Mouse (Mus musculus): ENCODE results near the gene Zmiz1.

Gene Zmiz1

DNA sequence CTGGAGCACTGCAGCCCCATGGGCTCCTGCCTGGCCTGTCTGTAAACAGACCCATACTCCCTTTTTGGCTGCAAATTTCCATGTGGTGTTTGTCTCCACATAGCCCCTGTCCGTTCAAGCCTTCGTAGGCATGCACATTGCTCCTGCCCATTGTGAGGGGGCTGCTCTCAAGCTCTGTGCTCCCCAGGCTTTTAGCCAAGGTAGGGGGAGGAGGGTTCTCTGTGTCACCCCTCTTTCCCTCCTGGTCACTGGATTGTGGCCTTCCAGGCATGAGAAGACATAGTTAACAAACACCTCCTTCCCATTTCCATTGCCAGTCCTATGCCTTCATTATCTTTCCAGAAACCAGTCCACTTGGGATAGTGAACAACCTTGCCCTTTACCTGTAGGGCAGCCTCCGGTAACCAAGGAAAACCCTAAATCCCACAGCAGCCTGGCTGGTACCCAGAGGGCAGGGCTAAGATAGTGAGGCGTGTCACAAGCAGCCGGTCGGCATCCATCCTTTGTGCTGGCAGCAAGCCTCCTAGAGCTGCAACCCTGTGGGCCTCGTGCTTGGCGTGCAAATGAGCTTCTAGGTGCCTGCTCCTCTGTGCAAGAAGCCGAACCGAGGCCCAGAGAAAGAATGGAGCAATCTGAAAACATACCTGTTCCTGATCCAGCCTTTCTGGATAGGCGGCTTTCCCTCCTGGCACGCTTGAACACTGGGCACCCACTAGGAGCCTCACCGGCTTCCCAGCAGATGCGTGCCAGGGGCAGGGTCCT lies 174.7 kb downstream of the Zmiz1 start:
- DNase-seq (ENCODE audit: low read depth in 2 of 2, low spot score in 2 of 2) = no peak

DNA sequence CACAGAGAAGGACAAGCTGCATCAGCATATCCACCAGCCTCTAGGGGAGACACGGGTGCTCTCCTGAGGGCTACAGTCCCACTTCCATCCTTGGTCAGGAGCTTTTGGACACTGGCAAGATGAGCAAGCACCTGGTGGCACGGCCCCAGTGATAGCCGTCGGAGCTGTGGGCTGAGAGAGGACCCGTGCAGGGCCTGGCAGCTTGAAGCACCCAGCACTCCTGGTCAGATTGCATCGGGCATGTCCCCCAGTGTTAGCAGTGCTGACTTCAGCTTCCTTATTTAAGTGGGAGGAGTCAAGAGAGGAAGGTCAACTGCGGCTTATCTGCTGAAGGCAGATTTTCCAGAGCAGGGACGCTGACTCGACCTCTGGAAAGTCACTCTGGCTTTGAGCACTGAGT lies 175.3 kb downstream of the Zmiz1 start:
- no peak for DNase-seq (ENCODE audit: low read depth in 2 of 2, low spot score in 2 of 2)

DNA sequence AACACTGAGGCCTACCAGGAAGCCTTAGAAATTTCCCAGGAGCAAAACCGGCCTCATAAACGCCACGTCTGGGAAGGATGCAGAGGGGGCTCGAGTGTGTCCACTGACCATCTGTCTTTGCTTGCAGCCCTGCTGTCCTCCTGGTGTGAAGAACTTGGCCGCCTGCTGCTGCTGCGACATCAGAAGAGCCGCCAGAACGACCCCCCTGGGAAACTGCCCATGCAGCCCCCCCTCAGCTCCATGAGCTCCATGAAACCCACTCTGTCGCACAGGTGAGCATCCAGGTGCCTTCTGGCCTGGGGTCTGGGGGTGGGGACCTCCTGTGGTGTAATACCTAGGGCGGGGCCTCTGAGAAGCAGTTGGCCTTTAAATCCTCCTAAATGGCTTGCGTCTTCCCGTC lies 176.8 kb downstream of the Zmiz1 start:
- no peak for DNase-seq (ENCODE audit: low read depth in 2 of 2, low spot score in 2 of 2)

DNA sequence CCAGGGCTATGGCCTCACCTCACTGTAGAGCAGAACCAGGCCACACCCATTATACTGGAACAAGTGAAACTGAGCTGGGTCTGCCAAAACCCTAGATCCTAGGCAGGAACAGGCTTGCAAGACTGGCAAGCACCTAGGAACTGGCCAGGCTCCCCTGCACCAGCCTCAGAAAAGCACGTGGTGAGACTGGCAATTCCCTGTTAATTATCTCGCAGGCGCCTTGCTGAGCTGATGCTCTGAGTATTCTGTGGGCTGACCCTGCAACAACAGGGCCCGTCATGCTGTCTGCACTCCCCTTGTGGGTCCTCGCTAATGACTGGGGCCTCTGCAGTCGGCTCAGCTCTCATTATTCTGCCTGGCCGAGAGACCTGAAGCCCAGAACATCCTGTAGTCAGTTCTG lies 177.3 kb downstream of the Zmiz1 start:
- no peak for DNase-seq (ENCODE audit: low read depth in 2 of 2, low spot score in 2 of 2)

DNA sequence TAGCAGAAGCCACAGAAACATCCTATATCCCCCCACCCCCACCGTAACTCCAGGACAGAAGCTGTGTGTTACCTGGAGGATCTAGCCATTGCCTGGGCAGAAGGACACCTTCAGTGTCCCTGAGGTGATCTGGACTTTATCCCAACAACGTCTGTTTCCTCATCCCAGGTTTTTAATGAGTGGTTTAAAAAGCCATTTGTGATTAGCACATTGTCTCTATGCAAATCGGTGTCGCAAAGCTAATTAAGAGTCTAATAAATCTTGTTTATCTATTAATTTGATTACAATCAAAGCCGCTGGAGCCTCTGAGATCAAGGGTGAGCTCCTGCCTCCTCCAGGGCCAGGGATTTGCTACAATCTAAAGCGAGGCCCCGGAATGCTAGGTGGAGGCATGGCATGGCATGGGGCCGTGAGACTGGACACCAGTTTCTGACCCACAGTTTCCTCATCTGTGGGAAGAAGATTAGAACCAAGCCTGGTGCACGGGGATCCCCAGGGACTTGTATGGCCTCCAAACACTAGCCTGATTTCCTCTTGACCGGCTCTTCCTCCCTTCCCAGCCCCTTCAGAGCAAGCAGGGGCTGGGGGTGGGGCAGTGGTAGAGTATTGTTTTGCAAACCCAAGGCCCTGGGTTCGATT lies 180.3 kb downstream of the Zmiz1 start:
- DNase-seq (ENCODE audit: low read depth in 2 of 2, low spot score in 2 of 2) = no peak

DNA sequence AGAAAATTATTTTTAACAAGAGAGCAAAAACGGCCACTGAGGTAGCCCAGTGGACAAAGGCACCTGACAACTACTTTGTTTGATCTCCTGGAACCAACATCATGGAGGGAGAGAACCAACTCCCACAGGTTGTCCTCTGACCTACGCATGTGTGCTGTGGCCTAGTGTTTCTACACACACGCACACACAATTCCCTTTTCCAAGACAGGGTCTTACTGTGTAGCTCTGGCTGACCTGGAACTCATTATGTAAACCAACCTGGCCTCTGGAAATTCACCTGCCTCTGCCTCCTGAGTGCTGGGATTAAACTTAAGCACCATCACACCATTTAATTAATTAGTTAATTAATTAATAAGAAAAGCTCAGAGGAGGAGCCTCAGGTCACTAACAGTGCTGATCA lies 181.0 kb downstream of the Zmiz1 start:
- DNase-seq (ENCODE audit: low read depth in 2 of 2, low spot score in 2 of 2) = no peak

DNA sequence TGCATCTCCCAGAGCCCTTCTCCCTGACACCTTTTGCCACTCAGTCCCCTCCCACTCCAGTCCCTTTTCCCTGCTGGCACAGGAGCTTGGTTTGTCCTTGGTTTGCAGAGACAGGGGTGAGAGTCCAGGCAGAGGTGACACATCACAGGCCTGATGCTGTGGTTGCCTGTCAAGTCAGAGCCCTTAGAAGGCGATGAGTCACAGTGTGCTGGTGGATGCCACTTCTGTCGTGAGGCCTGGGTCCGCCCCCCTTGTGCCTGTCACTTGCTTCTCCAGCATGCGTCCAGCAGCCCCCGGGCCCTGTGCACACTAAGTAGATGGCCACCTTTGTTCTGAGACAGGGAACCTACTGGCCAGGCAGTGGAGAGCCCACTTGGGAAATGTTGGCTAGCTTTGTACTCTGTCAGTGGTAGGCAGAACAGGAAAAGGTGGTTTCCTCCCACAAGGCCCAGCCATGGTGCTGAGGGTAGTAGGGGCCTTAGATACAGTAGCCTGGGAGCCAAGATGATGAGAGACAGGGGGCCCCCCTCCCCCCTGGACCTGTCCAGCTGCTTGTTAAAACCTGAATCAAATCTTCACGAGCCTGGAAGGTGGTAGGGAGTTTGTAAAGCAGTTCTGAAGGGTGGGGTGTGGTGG lies 181.6 kb downstream of the Zmiz1 start:
- DNase-seq (ENCODE audit: low read depth in 2 of 2, low spot score in 2 of 2) = peak in 1 of 2 experiments; percentile 8

DNA sequence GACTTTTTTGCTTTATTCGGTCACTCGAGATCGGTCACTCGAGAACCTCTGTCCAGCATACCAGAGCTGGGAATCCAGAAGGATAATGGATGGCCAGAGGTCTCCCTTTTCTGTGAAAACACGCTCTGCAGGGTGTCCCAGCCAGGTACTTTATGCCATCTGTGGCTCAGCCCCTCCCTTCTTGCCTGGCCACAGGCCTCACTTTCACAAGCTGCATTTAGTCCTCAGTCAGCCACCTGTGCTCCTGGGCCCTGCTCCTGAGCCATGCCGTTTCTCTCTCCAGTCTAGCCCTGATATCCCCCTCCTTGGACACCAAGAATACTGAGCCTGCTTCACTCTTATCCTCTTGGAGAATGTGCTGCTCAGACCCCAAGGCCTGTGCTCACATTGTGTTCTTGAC lies 182.1 kb downstream of the Zmiz1 start:
- DNase-seq (ENCODE audit: low read depth in 2 of 2, low spot score in 2 of 2) = no peak

DNA sequence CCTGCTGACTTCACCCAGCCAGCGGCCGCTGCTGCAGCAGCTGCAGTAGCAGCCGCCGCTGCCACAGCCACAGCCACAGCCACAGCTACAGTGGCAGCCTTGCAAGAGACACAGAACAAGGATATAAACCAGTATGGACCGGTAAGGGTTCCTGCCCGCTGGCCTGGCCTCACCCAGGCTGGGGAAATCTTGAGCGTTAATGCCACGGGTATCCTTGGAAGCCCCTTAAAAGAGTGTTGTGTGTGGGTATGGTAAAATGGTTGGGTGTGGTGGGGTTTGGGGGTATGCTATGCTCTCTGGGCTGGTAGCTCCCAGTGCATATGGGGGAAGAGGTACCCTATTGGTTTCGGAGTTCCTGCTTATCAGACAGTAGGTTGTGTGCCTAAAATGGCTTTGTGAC lies 186.7 kb downstream of the Zmiz1 start:
- no peak for DNase-seq (ENCODE audit: low read depth in 2 of 2, low spot score in 2 of 2)

DNA sequence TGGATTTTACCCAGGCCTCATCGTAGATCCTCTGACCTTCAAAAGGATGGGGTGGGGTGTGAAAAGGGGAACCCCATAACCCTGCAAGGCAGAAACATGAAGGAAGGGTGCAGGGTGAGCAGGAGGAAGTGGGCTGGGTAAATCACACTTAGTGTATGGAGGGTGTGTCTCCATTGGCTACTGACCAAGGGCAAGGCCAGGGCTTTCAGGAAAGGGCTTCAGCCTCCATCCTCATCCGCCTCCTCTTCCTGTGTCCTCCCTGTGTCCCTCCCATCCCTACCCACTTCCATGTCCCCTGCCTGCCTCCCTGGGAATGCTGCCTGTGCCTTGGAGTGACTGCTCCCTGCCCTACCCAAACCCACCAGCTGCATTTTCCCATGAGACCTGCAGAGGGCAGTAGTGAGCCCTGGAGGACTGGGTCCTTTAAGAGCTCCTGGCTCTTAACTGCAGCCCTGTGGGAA lies 187.2 kb downstream of the Zmiz1 start:
- DNase-seq (ENCODE audit: low read depth in 2 of 2, low spot score in 2 of 2) = peak; percentile 50 to 66

DNA sequence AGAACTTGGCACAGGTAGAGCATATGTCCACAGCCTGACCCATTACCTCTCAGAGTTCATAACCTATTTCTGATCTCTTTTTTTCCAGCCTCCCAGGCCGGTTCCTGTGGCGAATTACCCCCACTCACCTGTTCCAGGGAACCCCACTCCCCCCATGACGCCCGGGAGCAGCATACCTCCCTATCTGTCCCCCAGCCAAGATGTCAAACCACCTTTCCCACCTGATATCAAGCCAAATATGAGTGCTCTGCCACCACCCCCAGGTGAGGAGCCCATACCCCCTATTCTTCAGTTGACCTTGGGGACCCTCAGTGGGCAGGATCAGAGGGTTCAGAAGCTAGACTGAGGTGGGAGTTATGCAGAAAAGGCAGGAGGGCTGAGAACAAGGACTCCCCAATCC lies 192.1 kb downstream of the Zmiz1 start:
- no peak for DNase-seq (ENCODE audit: low read depth in 2 of 2, low spot score in 2 of 2)

DNA sequence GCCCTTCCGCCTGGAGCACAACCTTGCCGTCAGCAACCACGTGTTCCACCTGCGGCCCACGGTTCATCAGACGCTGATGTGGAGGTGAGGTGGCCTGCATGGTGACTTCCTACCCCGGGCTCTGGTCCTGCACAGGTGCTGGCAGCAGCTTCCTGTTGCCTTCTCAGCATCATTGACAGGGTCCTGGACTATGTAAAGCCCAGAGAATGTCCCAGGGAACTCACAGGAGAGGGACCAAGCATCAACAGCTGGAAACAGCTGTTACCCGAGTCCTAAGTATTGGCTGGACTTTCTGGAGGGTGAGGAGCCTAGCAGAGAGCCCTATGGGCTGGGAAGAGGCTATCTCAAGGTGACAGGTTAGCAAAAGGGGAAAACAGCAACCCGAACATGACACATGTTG lies 192.9 kb downstream of the Zmiz1 start:
- no peak for DNase-seq (ENCODE audit: low read depth in 2 of 2, low spot score in 2 of 2)

DNA sequence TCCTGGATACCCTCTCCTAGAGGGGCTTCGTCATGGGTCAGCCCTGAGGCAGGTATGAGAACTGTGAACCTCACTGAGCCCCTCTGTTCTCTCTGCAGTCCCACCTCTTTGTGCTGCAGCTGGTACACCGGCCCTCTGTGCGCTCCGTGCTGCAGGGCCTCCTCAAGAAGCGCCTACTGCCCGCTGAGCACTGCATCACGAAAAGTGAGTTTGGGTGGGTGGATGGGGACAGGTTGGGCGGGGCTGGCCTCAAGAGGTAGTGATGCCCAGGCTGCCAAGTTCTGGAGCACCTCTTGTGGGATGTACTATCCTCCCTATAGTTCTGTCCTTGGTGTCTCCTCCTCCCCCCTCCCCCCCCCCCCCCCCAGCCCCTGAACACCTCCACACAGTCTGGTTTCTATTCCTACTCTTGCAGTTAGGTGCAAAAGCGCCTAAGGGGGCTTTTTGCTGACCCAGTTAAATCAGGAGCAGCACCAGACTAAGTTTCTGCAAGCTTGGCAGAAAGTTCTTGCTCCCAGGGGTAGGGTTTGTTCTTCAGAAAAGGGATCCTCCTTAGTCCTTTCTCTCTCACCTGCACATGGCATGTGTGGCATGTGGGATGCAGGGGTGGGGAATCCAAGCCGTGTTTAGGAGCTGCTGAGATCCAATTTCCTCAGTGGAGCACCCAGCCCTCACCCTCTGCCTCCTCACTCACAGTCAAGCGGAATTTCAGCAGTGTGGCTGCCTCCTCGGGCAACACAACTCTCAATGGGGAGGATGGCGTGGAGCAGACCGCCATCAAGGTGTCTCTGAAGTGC lies 195.6 kb downstream of the Zmiz1 start:
- no peak for DNase-seq (ENCODE audit: low read depth in 2 of 2, low spot score in 2 of 2)

DNA sequence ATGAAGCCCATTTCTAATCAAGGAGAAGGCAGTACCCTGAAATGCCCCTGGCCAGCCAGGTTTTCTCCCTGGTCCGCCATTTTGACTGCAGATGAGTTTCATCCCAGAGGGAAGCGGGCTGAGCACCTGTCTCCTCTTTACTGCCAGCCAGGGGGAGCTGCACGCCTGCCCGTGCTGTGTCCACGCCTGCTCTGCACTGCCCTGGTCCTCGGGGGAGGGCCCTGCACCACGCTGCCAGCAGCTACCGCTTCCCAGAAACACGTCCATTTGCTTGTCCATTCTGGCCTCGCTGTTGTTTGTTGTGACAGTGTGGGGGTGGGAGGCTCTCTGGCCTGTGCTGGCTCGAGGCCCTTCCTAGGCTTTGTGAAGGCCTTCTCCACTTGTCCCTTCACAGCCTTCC lies 201.7 kb downstream of the Zmiz1 start:
- DNase-seq (ENCODE audit: low read depth in 2 of 2, low spot score in 2 of 2) = no peak

DNA sequence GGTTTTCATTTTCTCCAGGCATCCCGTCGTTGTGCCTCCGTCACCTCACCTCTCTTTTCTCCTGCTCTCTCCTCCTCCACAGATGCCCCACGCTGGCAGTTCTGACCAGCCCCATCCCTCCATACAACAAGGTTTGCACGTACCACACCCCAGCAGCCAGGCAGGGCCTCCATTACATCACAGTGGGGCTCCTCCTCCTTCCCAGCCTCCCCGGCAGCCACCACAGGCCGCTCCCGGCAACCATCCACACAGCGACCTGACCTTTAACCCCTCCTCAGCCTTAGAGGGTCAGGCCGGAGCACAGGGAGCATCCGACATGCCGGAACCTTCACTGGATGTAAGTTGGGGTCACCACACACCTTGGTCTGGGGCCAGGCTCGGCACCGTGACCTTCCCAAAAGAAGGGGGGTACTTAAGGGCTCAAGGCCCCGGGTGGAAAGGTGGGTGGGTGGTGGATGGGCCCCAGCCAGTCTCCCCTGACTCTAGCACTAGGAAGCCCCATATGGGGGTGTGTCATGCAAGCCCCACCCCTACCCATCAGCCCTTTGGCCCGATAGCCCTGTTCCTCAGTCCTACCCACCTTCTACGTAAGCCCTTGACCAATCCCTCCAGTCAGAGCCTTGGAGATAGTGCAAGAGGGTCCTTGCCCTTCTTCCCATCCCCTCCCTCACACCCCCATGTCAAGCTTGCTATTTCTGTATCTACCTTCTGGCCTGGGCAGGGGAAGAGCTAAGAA lies 202.4 kb downstream of the Zmiz1 start:
- DNase-seq (ENCODE audit: low read depth in 2 of 2, low spot score in 2 of 2) = no peak

DNA sequence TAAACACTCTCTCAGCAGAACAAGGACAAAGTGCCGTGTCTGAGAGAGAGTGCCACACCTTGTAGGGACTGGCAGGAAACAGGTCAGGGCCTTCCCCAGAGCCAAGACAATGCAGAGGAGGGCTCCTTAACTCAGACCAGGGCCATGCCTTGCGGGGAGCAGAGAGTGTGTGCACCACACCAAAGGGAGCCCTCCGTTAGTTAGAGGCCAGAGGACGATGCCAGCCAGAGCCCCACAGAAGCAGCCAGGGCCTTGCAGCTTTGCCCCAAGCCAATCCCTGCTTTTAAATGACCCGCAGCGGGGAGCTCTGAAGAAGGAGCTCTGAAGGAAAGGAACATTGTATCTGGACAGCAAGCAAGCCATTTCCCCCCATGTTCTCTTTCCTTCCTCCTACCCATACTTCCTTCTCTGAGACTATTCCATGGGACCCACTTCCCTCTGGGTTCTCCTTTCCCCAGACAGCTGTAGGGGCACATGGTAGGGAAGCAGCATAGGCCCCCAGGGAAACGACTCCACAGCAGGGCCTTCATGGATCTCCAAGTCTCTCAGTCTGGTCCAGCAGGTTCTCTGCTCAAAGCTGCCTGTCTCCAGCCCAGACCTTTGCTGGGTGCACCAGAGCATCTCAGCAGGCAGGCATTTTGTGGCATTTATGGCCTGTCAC lies 204.8 kb downstream of the Zmiz1 start:
- no peak for DNase-seq (ENCODE audit: low read depth in 2 of 2, low spot score in 2 of 2)

DNA sequence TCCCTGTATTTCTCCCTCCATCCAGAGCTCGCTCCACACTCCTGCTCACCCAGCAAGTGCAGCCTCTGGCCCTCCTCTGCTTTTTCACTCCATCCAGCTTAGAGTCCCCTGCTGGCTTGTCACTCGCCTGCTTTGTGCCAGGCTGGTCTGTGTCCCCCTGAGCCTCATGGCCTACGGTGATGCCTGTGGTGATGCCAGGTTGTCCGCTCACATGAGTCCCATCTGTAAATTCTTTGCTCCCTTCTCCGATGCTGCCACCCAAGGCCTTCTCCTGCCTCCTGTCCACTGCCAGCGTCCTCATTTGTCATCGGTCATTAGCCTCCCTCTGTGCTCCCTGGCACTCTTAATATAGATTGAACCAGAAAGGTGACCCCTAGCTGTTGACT lies 205.3 kb downstream of the Zmiz1 start:
- no peak for DNase-seq (ENCODE audit: low read depth in 2 of 2, low spot score in 2 of 2)

DNA sequence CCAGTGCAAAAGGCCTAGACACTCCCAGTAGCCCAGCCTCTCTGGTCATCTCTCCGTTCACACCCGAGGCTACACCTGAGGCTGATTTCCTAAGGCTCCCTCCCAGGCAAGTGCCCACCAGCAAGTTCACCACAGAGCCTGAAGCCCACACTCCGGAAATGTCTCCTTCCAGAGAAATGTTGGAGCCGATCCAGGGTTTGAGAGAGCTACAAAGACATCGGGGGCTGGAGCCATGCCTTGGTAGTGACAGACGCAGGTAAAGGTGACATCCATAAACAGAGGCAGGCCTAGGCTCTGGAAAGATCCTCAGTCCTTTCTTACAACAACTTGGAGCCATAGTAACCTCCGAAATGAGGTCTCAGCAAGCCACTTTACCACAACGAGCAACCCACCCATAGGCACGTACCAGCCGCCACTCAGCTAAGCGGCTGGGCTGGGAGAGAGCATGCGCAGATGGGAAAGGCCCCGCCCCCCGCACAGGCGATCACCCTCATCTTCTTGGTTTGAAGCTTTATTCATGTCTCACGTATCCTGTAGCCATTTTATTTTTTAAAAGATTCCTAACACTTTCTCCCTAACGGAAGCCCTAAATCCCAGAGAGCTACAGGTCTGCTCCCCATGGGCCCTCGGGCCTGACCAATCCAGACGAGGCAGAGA lies 206.5 kb downstream of the Zmiz1 start:
- DNase-seq (ENCODE audit: low read depth in 2 of 2, low spot score in 2 of 2) = no peak

DNA sequence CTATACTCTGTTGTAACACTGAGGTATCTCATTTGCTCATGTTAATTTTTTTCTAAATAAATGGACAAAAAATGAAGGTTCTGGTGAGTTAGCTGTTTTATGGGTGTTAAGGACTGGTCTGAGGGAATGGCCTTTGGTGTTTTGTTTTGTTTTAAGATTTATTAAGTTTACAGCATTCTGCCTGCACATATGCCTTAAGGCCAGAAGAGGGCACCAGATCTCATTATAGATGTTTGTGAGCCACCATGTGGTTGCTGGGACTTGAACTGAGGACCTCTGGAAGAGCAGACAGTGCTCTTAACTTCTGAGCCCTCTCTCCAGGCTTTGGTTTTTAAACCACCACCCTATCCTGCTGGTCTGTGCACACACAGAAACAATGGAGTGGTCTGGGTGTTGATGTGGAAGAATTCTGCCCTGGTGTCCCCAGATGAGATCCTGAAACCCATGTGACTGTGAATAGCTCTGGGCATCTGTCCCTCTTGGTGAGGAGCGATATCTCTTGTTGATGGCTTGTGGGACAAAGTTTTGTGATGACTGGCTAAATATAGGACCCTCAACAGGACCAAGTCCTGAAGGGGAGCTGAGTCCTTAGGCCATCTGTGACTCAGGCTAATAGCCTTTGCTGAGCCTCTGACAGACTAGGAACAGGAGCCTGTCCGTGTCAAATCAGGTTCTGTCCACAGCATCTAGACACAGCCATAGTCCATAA lies 207.8 kb downstream of the Zmiz1 start:
- no peak for DNase-seq (ENCODE audit: low read depth in 2 of 2, low spot score in 2 of 2)
